Mouse (Mus musculus) intestine, postnatal 0 days (tissue): ENCODE data around the gene Tas1r3. TPM values are rescaled to one million over a fixed set of nuclear protein-coding genes. Genes with fewer than 3 reads are reported as not detected.

Source experiments
- ATAC-seq: fragments of 200-750 bp; cut with Nextera tagmentation; 2 replicates; pipeline ENCODE4 v1.8.0; 2017; ENCODE audit warnings: mild to moderate bottlenecking, moderate TSS enrichment, moderate library complexity
- H3K27ac ChIP-seq: fragments of 300-500 bp; sonication (generic); 2 replicates; pipeline ENCODE4 v1.5.1; 2014; ENCODE audit warnings: mild to moderate bottlenecking, low read depth, low read length, moderate library complexity
- H3K27me3 ChIP-seq: fragments of 300-500 bp; sonication (generic); replicated peaks from 2 replicates; pipeline ENCODE4 v1.6.1; 2014; ENCODE audit warnings: low read length, mixed read lengths; ENCODE audit not compliant: control insufficient read depth, insufficient read depth
- H3K36me3 ChIP-seq: fragments of 300-500 bp; sonication (generic); 2 replicates; pipeline ENCODE4 v1.6.1; 2014; ENCODE audit warnings: mild to moderate bottlenecking, moderate library complexity; ENCODE audit not compliant: control insufficient read depth, insufficient read depth
- H3K4me1 ChIP-seq: fragments of 300-500 bp; sonication (generic); replicated peaks from 2 replicates; pipeline ENCODE4 v1.6.1; 2014; ENCODE audit warnings: antibody characterized with exemption, low read length, mixed read lengths; ENCODE audit not compliant: control insufficient read depth, insufficient read depth
- H3K4me2 ChIP-seq: fragments of 300-500 bp; sonication (generic); replicated peaks from 2 replicates; pipeline ENCODE4 v1.6.1; 2014; ENCODE audit warnings: low read depth, mild to moderate bottlenecking, moderate library complexity
- H3K4me3 ChIP-seq: fragments of 300-500 bp; sonication (generic); 2 replicates; pipeline ENCODE4 v1.5.1; 2014; ENCODE audit warnings: low read depth, low read length
- H3K9ac ChIP-seq: fragments of 300-500 bp; sonication (generic); 2 replicates; pipeline ENCODE4 v1.6.1; 2014; ENCODE audit warnings: mild to moderate bottlenecking, low read depth, low read length
- H3K9me3 ChIP-seq: fragments of 300-500 bp; sonication (generic); 2 replicates; pipeline ENCODE4 v1.6.1; 2016; ENCODE audit warnings: mixed run types; ENCODE audit not compliant: control insufficient read depth
- CTCF ChIP-seq: sonication (generic); IDR thresholded peaks from 2 replicates; pipeline ENCODE4 v1.5.1; 2016; ENCODE audit warnings: low read depth, mild to moderate bottlenecking, control low read depth, antibody characterized with exemption, moderate library complexity
- WGBS: fragments of 180-500 bp; shearing (Covaris S2); extraction: QIAGEN DNeasy Blood & Tissue Kit; methylation state at CpG from one replicate; pipeline ENCODE4 v1.1.7; 2014; 5-methylcytosine and 5-hydroxymethylcytosine counted together
- polyA plus RNA-seq: library from polyadenylated mRNA; unstranded; fragments of >200 nt; fragmentation: Nextera tagmentation; extraction: Ambion mirVana; gene quantifications from 2 replicates; pipeline ENCODE4 v1.2.1, GENCODE M21; 2015

Tas1r3 gene
- polyA plus RNA-seq, 1 experiment from 2014 or later = 0.16 TPM

DNA sequence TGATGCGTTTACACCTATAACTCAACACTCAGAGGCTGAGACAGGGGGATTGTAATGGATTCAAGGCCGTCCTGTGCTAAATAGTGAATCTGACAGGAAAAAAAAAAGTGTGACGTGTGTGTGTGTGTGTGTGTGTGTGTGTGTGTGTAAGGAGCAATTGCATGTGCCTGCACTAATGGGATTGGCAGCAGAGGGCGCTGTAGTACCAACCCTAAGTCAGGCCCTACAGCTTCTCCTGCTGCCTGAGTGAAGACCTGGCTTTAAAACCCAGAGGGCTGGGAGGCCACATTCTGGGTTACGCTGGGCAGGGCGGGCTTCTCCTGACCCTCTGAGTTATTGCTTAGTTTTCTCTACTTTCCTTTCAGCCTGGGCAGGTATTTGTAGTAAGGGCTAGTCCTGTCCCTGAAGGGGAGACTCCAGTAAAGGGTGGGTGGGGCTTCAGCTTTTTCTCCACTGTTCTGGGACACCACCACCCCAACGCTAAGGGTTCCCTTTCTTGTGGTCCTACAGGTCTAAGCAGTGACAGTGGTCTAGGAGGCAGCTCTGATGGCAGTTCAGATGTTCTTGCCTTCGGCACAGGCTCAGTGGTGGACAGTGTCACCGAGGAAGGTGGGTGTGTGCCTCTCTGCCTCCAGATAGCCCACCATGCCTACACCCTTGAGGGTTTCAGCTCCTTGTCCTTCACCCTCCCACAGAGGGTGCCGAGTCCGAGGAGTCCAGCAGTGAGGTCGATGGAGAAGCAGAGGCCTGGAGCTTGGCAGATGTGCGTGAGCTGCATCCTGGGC is 41.3 kb upstream of the Tas1r3 start:
- peak; percentile 55 for TF ChIP-seq CTCF
- H3K36me3 ChIP-seq = peaks cover 52% of the 10 kb centered on the region; the same call in 1 of the 2 replicates
- H3K27ac ChIP-seq = no peak overlapping the region
- H3K4me3 ChIP-seq = no peak overlapping the region
- no peak for ATAC-seq
- no peaks in the 10 kb centered on the region for H3K4me1 ChIP-seq
- 91% methylated on average over 13 of the region's 13 CpGs for WGBS
- no peaks in the 10 kb centered on the region for H3K9me3 ChIP-seq
- no peak overlapping the region for H3K9ac ChIP-seq
- H3K27me3 ChIP-seq = no peaks in the 10 kb centered on the region
- no peak overlapping the region for H3K4me2 ChIP-seq

DNA sequence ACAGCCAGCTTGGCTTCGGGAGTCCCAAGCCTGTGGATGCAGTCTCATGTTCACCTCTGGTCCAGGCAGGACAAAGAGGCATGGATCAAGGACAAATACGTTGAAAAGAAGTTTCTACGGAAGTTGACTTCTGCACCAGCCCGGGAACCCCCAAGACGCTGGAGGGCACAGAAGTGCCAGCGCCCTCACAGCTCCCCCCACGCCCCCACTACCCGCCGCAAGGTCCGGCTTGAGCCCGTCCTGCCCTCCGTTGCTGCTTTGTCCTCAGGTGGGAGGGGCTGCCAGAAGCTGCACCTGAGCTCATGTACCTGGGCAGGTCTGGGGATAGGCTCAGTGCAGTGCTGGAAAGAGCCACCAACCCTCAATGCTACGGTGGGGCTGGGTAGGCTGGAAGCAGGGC is 40.1 kb upstream of the Tas1r3 start:
- H3K27ac ChIP-seq = no peak overlapping the region
- no peaks in the 10 kb centered on the region for H3K4me1 ChIP-seq
- 93% methylated on average over 13 of the region's 13 CpGs for WGBS
- no peaks in the 10 kb centered on the region for H3K9me3 ChIP-seq
- H3K9ac ChIP-seq = no peak overlapping the region
- H3K27me3 ChIP-seq = no peaks in the 10 kb centered on the region
- no peak overlapping the region for H3K4me3 ChIP-seq
- H3K36me3 ChIP-seq = peaks cover 62% of the 10 kb centered on the region
- H3K4me2 ChIP-seq = no peak overlapping the region
- no peak for TF ChIP-seq CTCF
- ATAC-seq = no peak

DNA sequence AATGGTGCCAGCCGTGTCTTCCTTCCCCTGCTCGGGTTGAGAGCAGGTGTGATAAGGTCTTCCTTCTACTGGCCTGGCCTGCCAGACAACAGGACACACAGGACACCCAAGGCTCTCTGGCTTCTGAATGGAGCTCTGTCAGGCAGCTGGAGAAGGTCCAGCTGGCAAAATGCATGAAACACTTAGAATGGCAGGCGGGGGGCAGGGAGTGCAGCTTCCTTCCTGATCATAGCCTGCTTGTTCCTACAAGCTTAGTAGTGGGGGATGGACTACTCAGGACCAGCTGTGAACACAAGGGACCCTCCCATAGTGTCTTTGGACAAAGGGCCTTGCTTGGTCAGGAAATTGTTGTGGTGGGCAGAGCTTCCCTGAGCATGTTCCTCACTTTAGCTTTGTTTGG is 38.0 kb upstream of the Tas1r3 start:
- Histone ChIP-seq H3K9me3 (no peaks in the 10 kb centered on the region), H3K4me1 (no peaks in the 10 kb centered on the region), H3K27me3 (no peaks in the 10 kb centered on the region), H3K4me2 (no peak overlapping the region), H3K4me3 (no peak overlapping the region), H3K27ac (no peak overlapping the region), H3K36me3 (peaks cover 75% of the 10 kb centered on the region), H3K9ac (no peak overlapping the region)
- WGBS = 63% methylated on average over 3 of the region's 3 CpGs
- TF ChIP-seq CTCF = no peak
- ATAC-seq = no peak

DNA sequence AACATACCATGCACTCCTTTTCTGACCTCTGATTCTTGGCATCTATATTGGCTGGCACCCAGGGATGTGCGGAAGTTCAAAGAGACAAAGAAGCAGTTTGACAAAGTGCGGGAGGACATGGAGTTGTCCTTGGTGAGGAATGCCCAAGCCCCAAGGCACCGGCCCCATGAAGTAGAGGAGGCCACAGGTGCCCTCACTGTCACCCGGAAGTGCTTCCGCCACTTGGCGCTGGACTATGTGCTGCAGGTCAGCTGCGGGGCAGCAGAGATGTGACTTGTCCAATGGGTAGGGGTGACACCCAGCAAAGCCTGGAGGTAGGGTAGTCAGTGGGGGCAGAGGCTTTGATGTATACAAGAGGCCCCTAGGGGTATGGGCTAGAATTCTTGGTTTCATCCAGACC is 36.2 kb upstream of the Tas1r3 start:
- no peak for ATAC-seq
- 94% methylated on average over 7 of the region's 7 CpGs for WGBS
- no peak for TF ChIP-seq CTCF
- Histone ChIP-seq H3K27ac (no peak overlapping the region), H3K4me3 (no peak overlapping the region), H3K4me2 (no peak overlapping the region), H3K36me3 (peaks cover 63% of the 10 kb centered on the region), H3K27me3 (no peaks in the 10 kb centered on the region), H3K4me1 (peaks cover 4% of the 10 kb centered on the region; the same call in 1 of the 2 replicates), H3K9ac (no peak overlapping the region), H3K9me3 (no peaks in the 10 kb centered on the region)

DNA sequence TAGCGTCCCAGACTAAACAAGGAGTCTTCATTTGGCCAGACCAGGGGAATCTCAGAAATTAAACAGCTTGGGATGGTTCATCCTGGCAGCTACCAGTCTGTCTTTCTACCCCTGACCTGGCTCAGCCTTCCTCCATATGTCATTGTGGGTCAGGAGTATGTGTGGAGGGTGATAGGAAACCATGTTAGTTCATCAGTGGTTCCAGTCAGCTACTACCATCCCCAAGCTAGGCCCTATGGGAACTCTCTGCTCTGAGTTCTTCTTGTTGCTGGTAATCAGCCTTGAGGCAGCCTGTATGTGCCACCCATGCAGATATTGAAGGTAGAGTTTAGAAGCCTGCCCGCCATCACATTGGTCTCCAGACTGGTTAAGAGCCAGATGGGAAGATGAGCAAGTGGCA is 35.2 kb upstream of the Tas1r3 start:
- H3K27ac ChIP-seq = no peak overlapping the region
- H3K9ac ChIP-seq = no peak overlapping the region
- 96% methylated on average over 2 of the region's 2 CpGs for WGBS
- H3K36me3 ChIP-seq = peaks cover 59% of the 10 kb centered on the region
- H3K4me3 ChIP-seq = no peak overlapping the region
- H3K27me3 ChIP-seq = no peaks in the 10 kb centered on the region
- TF ChIP-seq CTCF = no peak
- peaks cover 4% of the 10 kb centered on the region; the same call in 1 of the 2 replicates for H3K4me1 ChIP-seq
- H3K9me3 ChIP-seq = no peaks in the 10 kb centered on the region
- no peak overlapping the region for H3K4me2 ChIP-seq
- ATAC-seq = no peak

DNA sequence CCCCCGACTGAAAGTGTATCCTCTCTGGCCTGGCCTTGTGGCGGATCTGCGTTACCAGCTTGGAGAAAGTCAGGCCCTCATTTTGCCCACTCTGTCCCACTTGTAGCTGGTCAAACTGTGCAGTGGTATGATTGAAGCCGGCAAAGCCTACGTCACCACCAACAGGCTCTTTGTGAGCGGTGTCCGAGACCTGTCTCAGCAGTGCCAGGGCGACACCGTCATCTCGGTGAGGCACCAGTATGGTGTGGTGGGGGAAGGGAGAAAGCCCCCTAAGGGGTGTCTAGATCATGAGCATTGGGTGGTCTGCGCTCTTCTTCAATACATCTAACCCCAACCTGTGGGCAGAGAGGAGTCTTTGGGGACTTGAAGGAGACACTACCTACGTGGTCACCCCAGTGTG is 33.3 kb upstream of the Tas1r3 start:
- peaks cover 42% of the 10 kb centered on the region for H3K36me3 ChIP-seq
- no peaks in the 10 kb centered on the region for H3K27me3 ChIP-seq
- peaks cover 4% of the 10 kb centered on the region; the same call in 1 of the 2 replicates for H3K4me1 ChIP-seq
- no peak overlapping the region; the same call in 1 of the 2 replicates for H3K27ac ChIP-seq
- H3K9me3 ChIP-seq = no peaks in the 10 kb centered on the region
- H3K9ac ChIP-seq = no peak overlapping the region
- no peak for ATAC-seq
- H3K4me2 ChIP-seq = no peak overlapping the region
- WGBS = 96% methylated on average over 12 of the region's 12 CpGs
- H3K4me3 ChIP-seq = no peak overlapping the region
- no peak for TF ChIP-seq CTCF
